Mouse (Mus musculus) spleen, adult 2 months (tissue): ENCODE results near the gene Poc1a.

Source experiments
- CTCF ChIP-seq: fragments of 200-500 bp; IDR thresholded peaks from 2 replicates; pipeline ENCODE4 v1.5.1; 2011; ENCODE audit warnings: mild to moderate bottlenecking, inconsistent platforms; ENCODE audit not compliant: insufficient read depth, insufficient read length, insufficient replicate concordance; ENCODE audit errors: extremely low read depth
- POLR2A ChIP-seq: fragments of 200-500 bp; IDR thresholded peaks from 2 replicates; pipeline ENCODE4 v1.6.1; 2011; ENCODE audit warnings: low read depth, low read length, inconsistent platforms

- TF ChIP-seq POLR2A, result no peak
- no peak for TF ChIP-seq CTCF
These were observed 96.4 kb downstream of the Poc1a start for GRCm38 (mm10) chr9:106377247-106377646.
